Mouse (Mus musculus) limb, embryonic 14.5 days (tissue): ENCODE results near the gene Mlana. TPM values are rescaled to one million over a fixed set of nuclear protein-coding genes. Genes with fewer than 3 reads are reported as not detected.

Experiments
- ATAC-seq: fragments of 200-750 bp; cut with Nextera tagmentation; 2 replicates; pipeline ENCODE4 v1.8.0; 2017; ENCODE audit warnings: low read depth, moderate number of reproducible peaks, moderate TSS enrichment; ENCODE audit not compliant: low FRiP score
- DNase-seq: peaks from one replicate; pipeline ENCODE4 v3.0.0-alpha.2; 2015; ENCODE audit warnings: low spot score
- H3K27ac ChIP-seq: fragments of 300-500 bp; sonication (generic); replicated peaks from 2 replicates; pipeline ENCODE4 v1.5.1; 2014; ENCODE audit warnings: low read depth, mild to moderate bottlenecking, low read length, moderate library complexity, mixed read lengths
- H3K27me3 ChIP-seq: fragments of 300-500 bp; sonication (generic); 2 replicates; pipeline ENCODE4 v1.6.1; 2014; ENCODE audit warnings: low read length, mixed read lengths; ENCODE audit not compliant: control insufficient read depth, insufficient read depth
- H3K36me3 ChIP-seq: fragments of 300-500 bp; sonication (generic); 2 replicates; pipeline ENCODE4 v1.6.1; 2014; ENCODE audit warnings: mild to moderate bottlenecking, low read length, moderate library complexity, mixed read lengths; ENCODE audit not compliant: control insufficient read depth, insufficient read depth
- H3K4me1 ChIP-seq: fragments of 300-500 bp; sonication (generic); 2 replicates; pipeline ENCODE4 v1.6.1; 2014; ENCODE audit warnings: antibody characterized with exemption, low read length, mixed read lengths; ENCODE audit not compliant: control insufficient read depth, insufficient read depth
- H3K4me2 ChIP-seq: fragments of 300-500 bp; sonication (generic); replicated peaks from 2 replicates; pipeline ENCODE4 v1.6.1; 2014; ENCODE audit warnings: low read depth, mild to moderate bottlenecking, low read length, moderate library complexity; ENCODE audit not compliant: severe bottlenecking
- H3K4me3 ChIP-seq: fragments of 300-500 bp; sonication (generic); replicated peaks from 2 replicates; pipeline ENCODE4 v1.5.1; 2014; ENCODE audit warnings: low read length
- H3K9ac ChIP-seq: fragments of 300-500 bp; sonication (generic); 2 replicates; pipeline ENCODE4 v1.6.1; 2014; ENCODE audit warnings: mild to moderate bottlenecking, low read depth, low read length, moderate library complexity; ENCODE audit not compliant: severe bottlenecking
- H3K9me3 ChIP-seq: fragments of 300-500 bp; sonication (generic); 2 replicates; pipeline ENCODE4 v1.6.1; 2016; ENCODE audit warnings: low read length; ENCODE audit not compliant: control insufficient read depth
- POLR2A ChIP-seq: fragments of 200-500 bp; IDR thresholded peaks from 2 replicates; pipeline ENCODE4 v1.8.0; 2012; ENCODE audit warnings: inconsistent platforms, mild to moderate bottlenecking, moderate library complexity, borderline replicate concordance; ENCODE audit not compliant: insufficient read depth, insufficient read length; ENCODE audit errors: extremely low read depth
- whole genome bisulfite sequencing: fragments of 180-500 bp; shearing (Covaris S2); extraction: QIAGEN DNeasy Blood & Tissue Kit; methylation state at CpG from one replicate; pipeline ENCODE4 v1.1.7; 2014; 5-methylcytosine and 5-hydroxymethylcytosine counted together
- polyA plus RNA-seq, 2 experiments: library from polyadenylated mRNA; depleted of rRNA in 1 of 2; stranded (reverse) in 1 of 2; unstranded in 1 of 2; fragments of >200 nt; fragmentation: Nextera tagmentation in 1 of 2; extraction: Ambion mirVana in 1 of 2; gene quantifications; 2 replicates each; pipeline versions ENCODE4 v1.2.1 to v1.2.3; 2012 to 2014

Gene Mlana
- polyA plus RNA-seq, 2 experiments: 0.34 to 0.80 TPM

DNA sequence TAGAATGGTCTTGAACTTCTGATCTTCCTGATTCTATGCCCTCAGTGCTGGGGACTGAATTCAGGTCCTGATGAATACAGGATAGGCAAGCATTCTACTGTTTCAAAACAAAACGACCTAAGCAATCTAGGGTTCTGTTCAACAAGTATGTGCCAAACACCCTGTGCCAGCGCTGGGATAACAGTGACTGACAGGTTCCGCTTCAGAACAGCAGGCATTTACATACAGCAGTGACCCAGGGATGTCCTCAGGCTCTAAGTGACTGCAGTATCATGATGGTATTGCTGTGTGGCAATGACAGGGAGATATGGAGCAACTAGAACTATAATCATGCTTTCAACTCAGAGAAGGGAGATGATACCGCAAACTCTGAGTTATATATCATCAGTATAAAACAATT lies 15.8 kb downstream of the Mlana start:
- H3K9me3 ChIP-seq: no peaks in the 10 kb centered on the region
- no peak overlapping the region for H3K4me2 ChIP-seq
- no peaks in the 10 kb centered on the region for H3K4me1 ChIP-seq
- H3K27me3 ChIP-seq: no peaks in the 10 kb centered on the region
- no peak overlapping the region for H3K4me3 ChIP-seq
- WGBS: 83% methylated on average over 4 of the region's 4 CpGs
- TF ChIP-seq POLR2A: no peak
- no peak for DNase-seq
- peaks cover 34% of the 10 kb centered on the region for H3K36me3 ChIP-seq
- no peak overlapping the region for H3K27ac ChIP-seq
- H3K9ac ChIP-seq: no peak overlapping the region
- ATAC-seq: no peak

DNA sequence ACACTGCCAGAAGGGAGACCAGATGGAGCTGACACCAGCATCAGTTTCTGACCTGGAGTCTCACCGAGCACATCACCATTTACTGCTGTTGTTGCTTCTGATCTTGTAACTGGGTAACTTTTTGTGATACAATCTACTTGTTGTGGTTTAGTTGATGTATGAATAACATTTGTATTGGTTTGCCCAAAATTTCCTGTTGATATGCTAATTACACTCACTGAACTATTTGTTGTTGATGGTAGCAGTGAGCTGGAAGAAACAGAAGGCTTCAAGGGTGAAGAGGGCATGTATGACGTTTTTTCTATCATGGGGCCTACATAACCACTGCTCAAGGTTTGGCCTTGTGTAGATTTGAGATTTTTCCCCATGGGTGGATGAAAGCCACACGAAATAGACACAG lies 20.2 kb downstream of the Mlana start:
- WGBS: 93% methylated on average over 3 of the region's 3 CpGs
- ATAC-seq (no peak), DNase-seq (no peak)
- Histone ChIP-seq H3K4me2 (no peak overlapping the region), H3K9me3 (no peaks in the 10 kb centered on the region), H3K27ac (no peak overlapping the region), H3K27me3 (no peaks in the 10 kb centered on the region), H3K36me3 (peaks cover 57% of the 10 kb centered on the region), H3K4me3 (no peak overlapping the region), H3K9ac (no peak overlapping the region), H3K4me1 (no peaks in the 10 kb centered on the region)
- no peak for TF ChIP-seq POLR2A

GRCm38 (mm10) chr19:29718476-29718875 lies 20.9 kb downstream of the Mlana start:
- ATAC-seq: no peak
- 97% methylated on average over 3 of the region's 3 CpGs for WGBS
- no peaks in the 10 kb centered on the region for H3K9me3 ChIP-seq
- peaks cover 57% of the 10 kb centered on the region for H3K36me3 ChIP-seq
- DNase-seq: no peak
- no peak overlapping the region for H3K27ac ChIP-seq
- no peak overlapping the region for H3K4me2 ChIP-seq
- no peak overlapping the region for H3K4me3 ChIP-seq
- H3K4me1 ChIP-seq: no peaks in the 10 kb centered on the region
- no peak for TF ChIP-seq POLR2A
- no peaks in the 10 kb centered on the region for H3K27me3 ChIP-seq
- H3K9ac ChIP-seq: no peak overlapping the region

GRCm38 (mm10) chr19:29735421-29735820 lies 37.8 kb downstream of the Mlana start:
- Histone ChIP-seq H3K9me3 (no peaks in the 10 kb centered on the region), H3K27ac (no peak overlapping the region), H3K27me3 (no peaks in the 10 kb centered on the region), H3K4me1 (no peaks in the 10 kb centered on the region), H3K9ac (no peak overlapping the region), H3K36me3 (no peaks in the 10 kb centered on the region), H3K4me2 (no peak overlapping the region), H3K4me3 (no peak overlapping the region)
- DNase-seq (no peak), ATAC-seq (no peak)
- TF ChIP-seq POLR2A: no peak
- WGBS: 72% methylated on average over 3 of the region's 3 CpGs

DNA sequence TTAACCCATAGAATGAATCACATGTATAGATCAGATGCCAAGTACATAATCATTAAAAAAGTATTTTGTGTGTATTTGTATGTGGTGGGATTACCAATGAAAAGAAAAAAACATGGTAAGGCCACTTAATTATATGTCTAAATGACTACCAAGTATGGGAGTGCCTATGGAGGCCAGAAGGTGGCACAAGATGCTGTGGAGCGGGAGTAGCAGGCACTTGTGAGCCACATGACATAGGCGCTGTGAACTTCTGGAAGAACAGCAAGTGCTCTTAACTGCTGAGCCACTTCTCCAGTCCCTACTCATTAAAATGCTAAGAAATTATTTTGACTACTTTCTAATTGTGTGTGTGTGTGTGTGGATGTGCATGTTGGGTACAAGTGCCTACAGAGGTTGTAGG lies 42.0 kb downstream of the Mlana start:
- H3K9ac ChIP-seq: no peak overlapping the region
- no peaks in the 10 kb centered on the region for H3K9me3 ChIP-seq
- no peaks in the 10 kb centered on the region for H3K27me3 ChIP-seq
- no peak for TF ChIP-seq POLR2A
- no peak overlapping the region for H3K27ac ChIP-seq
- no peak overlapping the region for H3K4me2 ChIP-seq
- H3K36me3 ChIP-seq: no peaks in the 10 kb centered on the region
- DNase-seq: no peak
- WGBS: 95% methylated on average over 2 of the region's 2 CpGs
- no peaks in the 10 kb centered on the region for H3K4me1 ChIP-seq
- ATAC-seq: no peak
- H3K4me3 ChIP-seq: no peak overlapping the region

GRCm38 (mm10) chr19:29740661-29741060 lies 43.0 kb downstream of the Mlana start:
- Histone ChIP-seq H3K4me2 (no peak overlapping the region), H3K27ac (no peak overlapping the region), H3K9ac (no peak overlapping the region), H3K9me3 (no peaks in the 10 kb centered on the region), H3K36me3 (no peaks in the 10 kb centered on the region), H3K4me1 (no peaks in the 10 kb centered on the region), H3K27me3 (no peaks in the 10 kb centered on the region), H3K4me3 (no peak overlapping the region)
- ATAC-seq: no peak
- WGBS: 70% methylated on average over 1 of the region's 1 CpGs
- no peak for TF ChIP-seq POLR2A
- no peak for DNase-seq
